Mouse (Mus musculus) embryonic fibroblast, embryonic 13.5 days (primary cell): Measurements from ENCODE around the gene Itpr3. TPM values are rescaled to one million over a fixed set of nuclear protein-coding genes. Genes with fewer than 3 reads are reported as not detected.

ENCODE experiments used
- H3K27ac ChIP-seq: 2 replicates; pipeline ENCODE4 v1.5.1; 2012; ENCODE audit warnings: low read length, control low read depth, inconsistent platforms; ENCODE audit not compliant: insufficient read depth
- H3K4me1 ChIP-seq: 2 replicates; pipeline ENCODE4 v1.6.1; 2011; ENCODE audit warnings: low read length; ENCODE audit not compliant: control insufficient read depth, insufficient read depth
- H3K4me3 ChIP-seq: 2 replicates; pipeline ENCODE4 v1.5.1; 2011; ENCODE audit warnings: mild to moderate bottlenecking, control low read depth, low read length; ENCODE audit not compliant: insufficient read depth
- CTCF ChIP-seq: IDR thresholded peaks from 2 replicates; pipeline ENCODE4 v1.5.1; 2011; ENCODE audit warnings: mild to moderate bottlenecking, control low read depth, low read length, moderate library complexity, borderline replicate concordance; ENCODE audit not compliant: insufficient read depth
- POLR2A ChIP-seq: IDR thresholded peaks from 2 replicates; pipeline ENCODE4 v1.6.1; 2011; ENCODE audit warnings: low read depth, mild to moderate bottlenecking, control low read depth, low read length, moderate library complexity
- polyA plus RNA-seq: library from polyadenylated mRNA; stranded (reverse); fragments of >200 nt; gene quantifications from 2 replicates; pipeline ENCODE4 v1.2.4, GENCODE M21; 2011; ENCODE audit warnings: low read depth; ENCODE audit not compliant: missing spikeins, insufficient read length

The Itpr3 gene
- polyA plus RNA-seq, 1 experiment = 15.7 TPM

GRCm38 (mm10) chr17:27032869-27033268, 24.2 kb upstream of the Itpr3 start:
- TF ChIP-seq CTCF (peak; percentile 89; the same call in 1 of the 2 replicates), POLR2A (no peak)
- Histone ChIP-seq H3K4me3 (no peak overlapping the region), H3K27ac (no peak overlapping the region), H3K4me1 (peaks cover 3% of the 10 kb centered on the region; the same call in 1 of the 2 replicates)

GRCm38 (mm10) chr17:27036465-27036864, 20.6 kb upstream of the Itpr3 start:
- Histone ChIP-seq H3K4me3 (no peak overlapping the region), H3K27ac (no peak overlapping the region), H3K4me1 (peaks cover 16% of the 10 kb centered on the region; the same call in 1 of the 2 replicates)
- TF ChIP-seq POLR2A (no peak), CTCF (no peak)

- peak overlapping the region; percentile 59 for H3K27ac ChIP-seq
- no peak overlapping the region for H3K4me3 ChIP-seq
- peaks cover 16% of the 10 kb centered on the region; the same call in 1 of the 2 replicates for H3K4me1 ChIP-seq
- TF ChIP-seq CTCF (no peak), POLR2A (peak; percentile 25)
Observed at GRCm38 (mm10) chr17:27038335-27039050, 18.6 kb upstream of the Itpr3 start.

GRCm38 (mm10) chr17:27039432-27040102, 17.5 kb upstream of the Itpr3 start:
- TF ChIP-seq CTCF = no peak
- no peak for TF ChIP-seq POLR2A
- Histone ChIP-seq H3K4me3 (no peak overlapping the region), H3K4me1 (peaks cover 16% of the 10 kb centered on the region; the same call in 1 of the 2 replicates), H3K27ac (peak overlapping the region; percentile 59; the same call in 1 of the 2 replicates)

GRCm38 (mm10) chr17:27040304-27041045, 16.6 kb upstream of the Itpr3 start:
- peaks cover 16% of the 10 kb centered on the region; the same call in 1 of the 2 replicates for H3K4me1 ChIP-seq
- TF ChIP-seq POLR2A (no peak), CTCF (no peak)
- no peak overlapping the region for H3K4me3 ChIP-seq
- peak overlapping the region; percentile 21 for H3K27ac ChIP-seq

- Histone ChIP-seq H3K4me1 (peaks cover 16% of the 10 kb centered on the region; the same call in 1 of the 2 replicates), H3K4me3 (no peak overlapping the region), H3K27ac (no peak overlapping the region)
- TF ChIP-seq CTCF = no peak
- TF ChIP-seq POLR2A = no peak
Observed at GRCm38 (mm10) chr17:27041046-27041786, 15.9 kb upstream of the Itpr3 start.

- no peak overlapping the region for H3K27ac ChIP-seq
- H3K4me3 ChIP-seq = no peak overlapping the region
- H3K4me1 ChIP-seq = peaks cover 16% of the 10 kb centered on the region; the same call in 1 of the 2 replicates
- TF ChIP-seq CTCF = no peak
Observed at GRCm38 (mm10) chr17:27041787-27042055, 15.4 kb upstream of the Itpr3 start.

GRCm38 (mm10) chr17:27042840-27043239, 14.3 kb upstream of the Itpr3 start:
- TF ChIP-seq CTCF (no peak), POLR2A (no peak)
- Histone ChIP-seq H3K27ac (no peak overlapping the region), H3K4me1 (peaks cover 13% of the 10 kb centered on the region; the same call in 1 of the 2 replicates), H3K4me3 (no peak overlapping the region)

- TF ChIP-seq POLR2A = no peak
- TF ChIP-seq CTCF = no peak
- Histone ChIP-seq H3K27ac (no peak overlapping the region), H3K4me1 (peaks cover under 1% of the 10 kb centered on the region; the same call in 1 of the 2 replicates), H3K4me3 (no peak overlapping the region)
Observed at GRCm38 (mm10) chr17:27045164-27045563, 11.9 kb upstream of the Itpr3 start.
